Mouse (Mus musculus) stomach, embryonic 14.5 days (tissue): ENCODE results near the gene Bbs9. TPM values are rescaled to one million over a fixed set of nuclear protein-coding genes. Genes with fewer than 3 reads are reported as not detected.

Source experiments
- ATAC-seq: fragments of 200-750 bp; cut with Nextera tagmentation; 2 replicates; pipeline ENCODE4 v1.8.0; 2017; ENCODE audit warnings: low read depth, moderate TSS enrichment; ENCODE audit not compliant: insufficient number of reproducible peaks, insufficient read depth, low FRiP score
- H3K27ac ChIP-seq: fragments of 300-500 bp; sonication (generic); 2 replicates; pipeline ENCODE4 v1.5.1; 2014; ENCODE audit warnings: mild to moderate bottlenecking, low read length, moderate library complexity, mixed read lengths
- H3K27me3 ChIP-seq: fragments of 300-500 bp; sonication (generic); 2 replicates; pipeline ENCODE4 v1.6.1; 2014; ENCODE audit warnings: low read length, control low read depth, mixed read lengths; ENCODE audit not compliant: control insufficient read depth, insufficient read depth
- H3K36me3 ChIP-seq: fragments of 300-500 bp; sonication (generic); 2 replicates; pipeline ENCODE4 v1.6.1; 2014; ENCODE audit warnings: mild to moderate bottlenecking, control low read depth, low read length, moderate library complexity, mixed read lengths; ENCODE audit not compliant: control insufficient read depth, insufficient read depth
- H3K4me1 ChIP-seq: fragments of 300-500 bp; sonication (generic); 2 replicates; pipeline ENCODE4 v1.6.1; 2014; ENCODE audit warnings: low read length, control low read depth, mixed read lengths; ENCODE audit not compliant: control insufficient read depth, insufficient read depth
- H3K4me2 ChIP-seq: fragments of 300-500 bp; sonication (generic); replicated peaks from 2 replicates; pipeline ENCODE4 v1.6.1; 2014; ENCODE audit warnings: low read depth, low read length, control low read depth
- H3K4me3 ChIP-seq: fragments of 300-500 bp; sonication (generic); 2 replicates; pipeline ENCODE4 v1.5.1; 2014; ENCODE audit warnings: low read depth, low read length, control low read depth
- H3K9ac ChIP-seq: fragments of 300-500 bp; sonication (generic); replicated peaks from 2 replicates; pipeline ENCODE4 v1.6.1; 2014; ENCODE audit warnings: low read depth, mild to moderate bottlenecking, control low read depth, low read length, moderate library complexity, mixed read lengths
- H3K9me3 ChIP-seq: fragments of 300-500 bp; sonication (generic); 2 replicates; pipeline ENCODE4 v1.6.1; 2016; ENCODE audit warnings: low read depth, low read length, control low read depth; ENCODE audit not compliant: control insufficient read depth
- WGBS: fragments of 180-500 bp; shearing (Covaris S2); extraction: QIAGEN DNeasy Blood & Tissue Kit; methylation state at CpG from one replicate; pipeline ENCODE4 v1.1.7; 2014; 5-methylcytosine and 5-hydroxymethylcytosine counted together
- polyA plus RNA-seq: library from polyadenylated mRNA; unstranded; fragments of >200 nt; fragmentation: Nextera tagmentation; extraction: Ambion mirVana; gene quantifications from 2 replicates; pipeline ENCODE4 v1.2.1, GENCODE M21; 2014

Gene Bbs9
- polyA plus RNA-seq, 1 experiment from 2014 or later = 16.0 TPM

DNA sequence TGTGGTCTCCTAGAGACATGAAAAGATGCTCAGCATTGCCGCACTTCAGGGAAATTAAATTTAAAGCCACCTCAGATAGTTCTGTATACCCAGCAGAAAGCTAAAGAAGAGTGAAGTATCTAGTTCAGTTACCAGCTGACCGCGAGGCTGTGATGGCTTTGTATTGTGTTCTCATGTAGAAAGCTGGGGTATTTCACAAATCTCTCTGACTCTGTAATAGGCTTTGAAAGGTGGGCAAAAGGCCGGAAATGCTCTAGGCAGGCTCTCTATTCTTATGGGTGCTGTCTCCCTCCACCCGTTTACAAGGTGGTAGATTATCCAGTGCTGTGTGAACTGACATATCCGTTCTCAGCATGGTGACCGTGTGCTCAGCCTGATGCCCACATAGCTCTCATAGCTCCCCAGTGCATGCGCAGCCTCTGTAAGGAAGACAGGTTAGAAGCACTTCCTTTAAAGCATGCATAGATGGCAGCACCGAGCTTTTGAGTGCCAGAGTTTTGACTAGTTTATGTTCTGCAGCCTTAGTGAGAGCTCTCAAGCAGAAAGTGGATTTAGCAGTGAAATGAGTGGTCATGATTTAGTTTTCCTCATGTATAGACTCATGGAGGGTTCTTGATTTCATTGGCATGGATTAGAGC lies 57.4 kb downstream of the Bbs9 start:
- peak; percentile 53; the same call in 1 of the 2 replicates for ATAC-seq

DNA sequence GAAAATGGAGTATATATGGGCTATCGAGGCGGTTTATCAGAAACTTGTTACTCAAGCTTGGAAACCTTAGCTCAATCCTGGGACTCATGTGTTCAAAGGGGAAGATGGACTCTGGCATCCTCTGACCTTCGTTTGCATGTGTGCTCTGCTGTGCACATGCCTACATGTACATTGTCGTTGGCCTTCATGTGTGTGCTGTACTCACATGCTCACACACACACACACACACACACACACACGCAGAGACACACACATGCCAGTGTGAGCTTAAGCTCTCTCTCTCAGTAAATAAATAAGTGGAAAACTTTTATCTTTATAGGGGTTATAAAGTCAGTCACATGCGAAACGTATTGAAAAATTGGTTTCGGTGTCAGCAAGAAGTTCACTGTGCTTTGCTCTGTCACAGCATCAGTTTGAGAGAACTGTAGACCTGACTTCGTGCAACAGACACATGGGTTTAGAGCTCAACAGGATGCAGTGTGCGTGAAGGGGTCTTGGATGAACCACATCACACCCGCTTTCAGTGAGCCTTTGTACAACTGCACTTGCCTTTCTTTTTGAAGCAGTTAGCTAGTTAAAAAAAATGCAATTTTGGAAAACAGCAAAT lies 62.4 kb downstream of the Bbs9 start:
- no peak overlapping the region for H3K27ac ChIP-seq
- no peaks in the 10 kb centered on the region for H3K36me3 ChIP-seq
- no peak overlapping the region for H3K4me2 ChIP-seq
- 90% methylated on average over 11 of the region's 11 CpGs for WGBS
- no peak overlapping the region for H3K9ac ChIP-seq
- no peaks in the 10 kb centered on the region for H3K27me3 ChIP-seq
- no peaks in the 10 kb centered on the region for H3K9me3 ChIP-seq
- 0 out of 2 replicates have a peak, but pooled peaks cover 2% of the 10 kb centered on the region for H3K4me1 ChIP-seq
- no peak overlapping the region for H3K4me3 ChIP-seq
- no peak for ATAC-seq

More for the DNA sequence above, 57.4 kb downstream of the Bbs9 start:
- Histone ChIP-seq H3K9ac (no peak overlapping the region), H3K27me3 (no peaks in the 10 kb centered on the region), H3K4me3 (no peak overlapping the region), H3K4me1 (no peaks in the 10 kb centered on the region), H3K4me2 (no peak overlapping the region), H3K9me3 (no peaks in the 10 kb centered on the region), H3K27ac (no peak overlapping the region), H3K36me3 (no peaks in the 10 kb centered on the region)
- WGBS = 50% methylated on average over 9 of the region's 9 CpGs

DNA sequence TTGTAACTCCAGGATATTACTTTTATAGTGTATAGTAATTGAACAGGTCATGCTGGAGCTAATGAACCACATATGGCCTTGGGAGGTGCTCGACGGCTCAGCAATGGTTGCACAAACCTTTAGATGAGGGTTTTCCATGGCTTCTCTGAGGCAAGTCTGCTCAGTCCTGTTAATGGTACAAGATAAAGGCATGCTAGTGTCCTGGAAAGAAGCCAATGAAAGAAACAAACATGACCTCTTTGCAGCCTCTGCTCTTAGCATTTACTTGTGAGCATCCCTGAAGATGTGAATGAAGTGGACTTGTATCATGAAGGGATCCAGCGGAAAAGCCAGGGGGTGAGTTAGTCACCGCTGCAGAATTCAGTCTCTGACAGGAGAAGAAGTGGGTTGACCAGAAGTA lies 64.0 kb downstream of the Bbs9 start:
- H3K9ac ChIP-seq = no peak overlapping the region
- no peak for ATAC-seq
- 65% methylated on average over 4 of the region's 4 CpGs for WGBS

DNA sequence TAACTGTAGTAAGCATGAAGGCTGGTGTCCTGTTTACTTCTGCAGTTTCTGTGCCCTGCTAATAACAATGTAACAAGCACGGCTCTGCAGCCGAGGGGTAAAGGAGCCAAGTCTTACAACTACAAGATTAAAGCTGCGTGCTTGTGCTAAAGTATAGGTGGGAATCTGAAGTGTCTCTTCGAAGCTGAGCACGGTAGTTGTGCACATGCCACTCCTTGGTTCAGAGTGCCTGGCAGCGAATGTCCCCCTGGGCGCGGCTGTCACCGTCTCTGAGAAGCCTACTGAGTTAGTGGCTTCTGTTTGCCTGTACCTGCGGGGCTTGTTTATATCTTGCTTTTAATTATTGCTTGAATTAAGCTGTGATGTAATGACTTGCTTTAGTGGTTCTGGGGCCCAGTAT lies 65.6 kb downstream of the Bbs9 start:
- 80% methylated on average over 10 of the region's 10 CpGs for WGBS
- H3K4me1 ChIP-seq = 0 out of 2 replicates have a peak, but pooled peaks cover 2% of the 10 kb centered on the region

More for the DNA sequence above, 64.0 kb downstream of the Bbs9 start:
- Histone ChIP-seq H3K27ac (no peak overlapping the region), H3K4me3 (no peak overlapping the region), H3K27me3 (no peaks in the 10 kb centered on the region), H3K4me1 (0 out of 2 replicates have a peak, but pooled peaks cover 2% of the 10 kb centered on the region), H3K9me3 (no peaks in the 10 kb centered on the region), H3K4me2 (no peak overlapping the region), H3K36me3 (no peaks in the 10 kb centered on the region)

DNA sequence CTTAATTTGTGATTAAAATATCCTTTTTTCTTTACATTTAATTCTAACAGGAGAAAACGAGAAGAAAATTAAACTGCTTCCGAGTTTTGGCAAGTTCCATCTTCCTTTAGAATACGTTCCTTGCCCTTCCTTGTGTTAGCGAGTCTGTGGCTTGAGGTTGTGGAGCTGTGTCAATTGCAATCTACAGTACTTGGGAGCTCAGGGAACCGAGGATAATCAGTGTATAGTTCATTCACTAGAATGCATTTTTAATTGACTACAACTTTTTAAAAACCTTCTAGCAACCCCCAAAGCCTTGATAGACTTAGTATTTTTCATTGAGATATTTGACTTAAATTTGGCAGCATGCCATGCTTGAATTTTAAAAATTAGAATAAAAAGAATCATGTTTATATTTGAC lies 68.0 kb downstream of the Bbs9 start:
- Histone ChIP-seq H3K9ac (no peak overlapping the region), H3K27me3 (no peaks in the 10 kb centered on the region), H3K27ac (no peak overlapping the region), H3K4me1 (0 out of 2 replicates have a peak, but pooled peaks cover 2% of the 10 kb centered on the region), H3K36me3 (no peaks in the 10 kb centered on the region), H3K9me3 (no peaks in the 10 kb centered on the region), H3K4me3 (no peak overlapping the region), H3K4me2 (no peak overlapping the region)
- ATAC-seq = no peak
- 84% methylated on average over 5 of the region's 5 CpGs for WGBS

More for the DNA sequence above, 65.6 kb downstream of the Bbs9 start:
- Histone ChIP-seq H3K27me3 (no peaks in the 10 kb centered on the region), H3K4me3 (no peak overlapping the region), H3K9me3 (no peaks in the 10 kb centered on the region), H3K36me3 (no peaks in the 10 kb centered on the region), H3K9ac (no peak overlapping the region), H3K27ac (no peak overlapping the region), H3K4me2 (no peak overlapping the region)
- no peak for ATAC-seq

DNA sequence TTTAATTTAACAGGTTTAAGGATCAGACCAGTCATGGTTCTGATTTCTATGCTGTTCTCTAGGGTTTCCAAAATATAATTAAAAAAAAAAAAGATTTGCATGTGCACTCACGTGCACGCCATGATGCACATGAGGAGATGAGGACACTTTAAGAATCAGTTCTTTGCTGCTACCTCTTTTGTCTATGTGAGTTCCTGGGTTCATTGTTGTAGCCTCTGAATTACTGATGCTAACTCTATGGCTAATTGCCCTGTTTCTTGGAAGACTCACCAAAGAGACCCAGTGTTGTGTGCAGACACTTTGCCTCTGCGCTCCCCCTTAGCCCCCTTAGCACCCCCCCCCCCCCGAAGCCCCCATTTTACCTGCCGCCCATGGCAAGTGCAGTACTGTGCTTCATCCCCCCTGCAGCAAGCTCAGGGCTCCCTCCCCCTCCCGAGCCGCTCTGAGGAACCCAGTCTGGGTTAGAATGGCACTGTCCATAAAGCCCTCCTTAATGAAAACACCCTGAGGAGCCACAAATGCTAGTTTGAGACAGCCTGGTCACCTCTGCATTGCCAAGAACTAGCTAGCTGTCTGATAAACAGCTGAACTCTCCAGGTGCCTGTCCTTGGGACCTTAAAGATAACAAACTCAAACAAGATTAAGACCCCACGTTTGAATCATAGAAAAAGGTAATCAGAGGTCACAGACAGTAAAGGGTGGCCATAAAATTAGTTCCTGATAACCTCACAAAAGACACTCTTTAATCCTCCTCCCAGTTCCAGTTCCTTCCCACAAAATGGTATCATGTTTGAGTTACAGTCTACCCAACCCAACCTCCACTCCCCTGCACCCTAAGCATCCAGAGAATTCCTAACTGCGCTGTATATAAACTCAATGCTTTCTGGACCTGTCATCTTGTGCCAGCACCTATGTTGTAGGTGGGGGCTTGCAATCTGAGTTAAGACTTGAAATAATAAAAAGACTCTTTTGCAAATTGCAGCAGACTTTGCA lies 69.1 kb downstream of the Bbs9 start:
- ATAC-seq = no peak
- H3K27ac ChIP-seq = no peak overlapping the region
- H3K9me3 ChIP-seq = no peaks in the 10 kb centered on the region
- no peak overlapping the region for H3K9ac ChIP-seq
- 62% methylated on average over 9 of the region's 9 CpGs for WGBS
- H3K36me3 ChIP-seq = no peaks in the 10 kb centered on the region
- H3K4me1 ChIP-seq = 0 out of 2 replicates have a peak, but pooled peaks cover 2% of the 10 kb centered on the region
- H3K4me3 ChIP-seq = no peak overlapping the region
- H3K27me3 ChIP-seq = no peaks in the 10 kb centered on the region
- H3K4me2 ChIP-seq = no peak overlapping the region

DNA sequence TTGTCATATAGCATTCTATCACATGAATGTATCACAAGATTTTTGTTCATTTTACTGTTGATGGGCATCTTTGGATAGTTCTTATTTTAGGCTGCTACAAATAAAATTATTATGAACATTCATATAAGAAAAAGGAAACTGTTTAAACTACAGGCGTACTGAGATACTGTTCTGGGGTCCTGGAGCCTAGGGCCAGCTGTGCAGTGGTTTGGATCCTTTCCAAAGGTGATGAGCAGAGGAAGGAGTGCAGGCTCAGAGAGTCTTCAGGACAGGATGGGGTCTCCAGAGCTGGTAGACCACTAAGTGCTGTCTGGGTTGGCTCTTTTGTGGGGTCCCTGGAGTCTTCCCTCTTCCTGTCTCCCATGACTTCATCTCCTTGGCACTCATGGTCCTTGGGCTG lies 75.8 kb downstream of the Bbs9 start:
- Histone ChIP-seq H3K4me3 (no peak overlapping the region), H3K27ac (no peak overlapping the region), H3K27me3 (no peaks in the 10 kb centered on the region), H3K4me2 (no peak overlapping the region), H3K9me3 (no peaks in the 10 kb centered on the region), H3K4me1 (no peaks in the 10 kb centered on the region), H3K36me3 (no peaks in the 10 kb centered on the region), H3K9ac (no peak overlapping the region)
- ATAC-seq = no peak
- 61% methylated on average over 1 of the region's 1 CpGs for WGBS

DNA sequence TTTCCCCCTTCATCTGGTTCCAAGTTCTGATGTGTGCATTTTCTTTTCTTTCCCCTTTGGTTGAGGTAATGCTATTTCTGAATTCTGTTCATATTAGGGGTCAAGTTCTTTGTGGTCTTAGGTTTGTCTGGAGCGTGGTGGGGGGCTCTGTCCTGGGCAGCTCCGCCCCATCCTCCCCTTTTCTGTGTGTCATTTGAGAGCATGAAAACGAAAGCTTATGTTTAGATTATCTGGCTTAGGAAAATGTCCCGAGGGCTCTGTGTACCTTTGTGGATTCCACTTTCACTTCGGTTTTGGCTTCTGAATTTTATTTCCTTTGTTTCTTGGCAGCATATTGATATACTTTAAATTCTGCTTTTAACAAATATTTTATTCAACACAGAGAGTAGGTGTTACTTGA lies 80.6 kb downstream of the Bbs9 start:
- no peaks in the 10 kb centered on the region for H3K9me3 ChIP-seq
- H3K4me1 ChIP-seq = no peaks in the 10 kb centered on the region
- no peak overlapping the region for H3K9ac ChIP-seq
- H3K36me3 ChIP-seq = no peaks in the 10 kb centered on the region
- no peak overlapping the region for H3K4me3 ChIP-seq
- no peaks in the 10 kb centered on the region for H3K27me3 ChIP-seq
- 31% methylated on average over 5 of the region's 5 CpGs for WGBS
- H3K4me2 ChIP-seq = no peak overlapping the region
- H3K27ac ChIP-seq = no peak overlapping the region
- no peak for ATAC-seq
